Mouse (Mus musculus): ENCODE measurements around the gene Nexn.

GRCm38 (mm10) chr3:152271876-152272275, 5.7 kb upstream of the Nexn start:
- TF ChIP-seq POLR2A (IDR thresholded peaks at IDR 0.05; ENCODE audit: borderline replicate concordance, insufficient read depth, low read length): no peak
- no peak for TF ChIP-seq CTCF (IDR thresholded peaks at IDR 0.05; ENCODE audit: borderline replicate concordance, insufficient read depth, low read depth, low read length)
